Mouse (Mus musculus) megakaryocyte, embryonic 14.5 days (primary cell): ENCODE data around the gene Anapc15-ps.

Experiments
- FLI1 ChIP-seq: IDR thresholded peaks from 2 replicates; pipeline ENCODE4 v1.6.1; 2012; ENCODE audit warnings: low read length, inconsistent platforms, mixed read lengths
- GATA1 ChIP-seq: IDR thresholded peaks from 3 replicates; pipeline ENCODE4 v1.6.1; 2012; ENCODE audit warnings: mixed read lengths, low read length, inconsistent platforms, borderline replicate concordance

DNA sequence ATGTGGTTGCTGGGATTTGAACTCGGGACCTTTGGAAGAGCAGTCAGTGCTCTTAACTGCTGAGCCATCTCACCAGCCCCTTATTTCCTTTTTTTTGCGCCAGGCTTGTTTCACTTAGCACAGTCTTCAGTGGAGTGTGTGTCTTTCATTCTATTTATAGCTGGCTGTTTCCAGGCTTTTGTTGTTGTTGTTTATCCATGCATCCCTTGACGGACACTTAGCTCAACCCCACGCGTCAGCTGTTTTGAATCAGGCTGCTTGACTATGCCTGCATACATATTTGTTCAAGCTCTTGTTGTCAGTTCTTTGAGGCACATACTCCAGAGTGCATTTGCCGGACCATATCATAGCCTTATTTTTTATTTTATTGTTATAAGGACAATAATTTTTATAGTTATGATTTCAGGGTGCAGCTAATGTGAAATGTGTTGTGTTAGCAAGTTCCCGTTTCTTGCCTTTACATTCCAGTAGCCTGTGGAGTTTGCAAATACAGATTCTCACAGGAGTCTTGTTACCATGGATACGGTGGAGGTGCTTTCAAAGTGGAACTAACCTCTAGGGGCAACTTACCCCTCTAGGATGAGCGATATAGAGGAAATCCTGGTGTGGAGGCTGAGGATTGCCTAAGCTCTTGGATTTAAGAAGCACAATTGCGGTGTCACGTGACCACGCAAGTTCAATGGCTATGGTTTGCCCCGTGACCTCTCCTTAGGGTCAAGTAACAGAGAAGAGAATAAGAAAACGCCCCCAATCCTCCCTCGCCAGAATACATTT is 11.7 kb upstream of the Anapc15-ps start:
- TF ChIP-seq FLI1 = no peak
- no peak for TF ChIP-seq GATA1
